Mouse (Mus musculus) embryonic facial prominence, embryonic 11.5 days (tissue): Measurements from ENCODE around the gene Tspan2. TPM values are rescaled to one million over a fixed set of nuclear protein-coding genes. Genes with fewer than 3 reads are reported as not detected.

Experiments used
- ATAC-seq: fragments of 200-750 bp; cut with Nextera tagmentation; replicated peaks from 2 replicates; pipeline ENCODE4 v1.8.0; 2017; ENCODE audit warnings: low read depth; ENCODE audit not compliant: insufficient number of reproducible peaks, low FRiP score, low TSS enrichment
- DNase-seq: peaks from one replicate; pipeline ENCODE4 v3.0.0-alpha.2; 2015; ENCODE audit warnings: low spot score
- H3K27ac ChIP-seq: fragments of 300-500 bp; sonication (generic); replicated peaks from 2 replicates; pipeline ENCODE4 v1.5.1; 2014; ENCODE audit warnings: mild to moderate bottlenecking, low read depth, low read length, control low read depth
- H3K27me3 ChIP-seq: fragments of 300-500 bp; sonication (generic); 2 replicates; pipeline ENCODE4 v1.6.1; 2014; ENCODE audit warnings: mild to moderate bottlenecking, low read length, moderate library complexity, mixed read lengths; ENCODE audit not compliant: control insufficient read depth, insufficient read depth
- H3K36me3 ChIP-seq: fragments of 300-500 bp; sonication (generic); replicated peaks from 2 replicates; pipeline ENCODE4 v1.6.1; 2014; ENCODE audit warnings: low read depth, mild to moderate bottlenecking, low read length, moderate library complexity, mixed read lengths; ENCODE audit not compliant: control insufficient read depth, insufficient read depth
- H3K4me1 ChIP-seq: fragments of 300-500 bp; sonication (generic); 2 replicates; pipeline ENCODE4 v1.6.1; 2014; ENCODE audit warnings: low read length, mixed read lengths; ENCODE audit not compliant: control insufficient read depth, insufficient read depth
- H3K4me2 ChIP-seq: fragments of 300-500 bp; sonication (generic); 2 replicates; pipeline ENCODE4 v1.6.1; 2014; ENCODE audit warnings: low read depth, mild to moderate bottlenecking, control low read depth, low read length, moderate library complexity
- H3K4me3 ChIP-seq: fragments of 300-500 bp; sonication (generic); 2 replicates; pipeline ENCODE4 v1.5.1; 2014; ENCODE audit warnings: low read depth, low read length, control low read depth
- H3K9ac ChIP-seq: fragments of 300-500 bp; sonication (generic); replicated peaks from 2 replicates; pipeline ENCODE4 v1.6.1; 2014; ENCODE audit warnings: mild to moderate bottlenecking, control low read depth, low read length
- H3K9me3 ChIP-seq: fragments of 300-500 bp; sonication (generic); replicated peaks from 2 replicates; pipeline ENCODE4 v1.6.1; 2016; ENCODE audit warnings: mild to moderate bottlenecking, low read length, inconsistent platforms, mixed read lengths; ENCODE audit not compliant: control insufficient read depth
- WGBS: fragments of 180-500 bp; shearing (Covaris S2); extraction: QIAGEN DNeasy Blood & Tissue Kit; methylation state at CpG from one replicate; pipeline ENCODE4 v1.1.7; 2014; 5-methylcytosine and 5-hydroxymethylcytosine counted together
- polyA plus RNA-seq: library from polyadenylated mRNA; unstranded; fragments of >200 nt; fragmentation: Nextera tagmentation; extraction: Ambion mirVana; gene quantifications from 2 replicates; pipeline ENCODE4 v1.2.1, GENCODE M21; 2014

Gene Tspan2
- polyA plus RNA-seq, 1 experiment from 2014 or later: 9.7 TPM

DNA sequence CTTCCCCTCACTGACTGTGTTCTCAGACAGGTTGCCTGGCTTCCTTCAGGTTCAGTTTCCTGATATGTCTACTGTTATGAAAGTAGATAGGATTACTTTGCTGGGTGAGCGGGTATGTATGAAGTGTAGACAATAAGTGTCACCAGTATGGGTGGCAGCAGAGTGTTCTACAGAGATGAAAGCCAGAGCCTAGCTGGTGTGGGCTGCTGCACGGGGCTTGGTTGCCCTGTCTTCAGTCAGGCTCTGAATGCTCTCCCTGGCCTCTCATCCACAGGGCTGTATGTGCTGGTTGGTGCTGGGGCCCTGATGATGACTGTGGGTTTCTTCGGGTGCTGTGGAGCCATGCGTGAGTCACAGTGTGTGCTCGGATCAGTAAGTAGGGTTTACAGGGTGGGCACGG, 22.7 kb downstream of the Tspan2 start:
- 87% methylated on average over 6 of the region's 6 CpGs for WGBS
- H3K36me3 ChIP-seq: no peaks in the 10 kb centered on the region; the same call in 1 of the 2 replicates
- no peaks in the 10 kb centered on the region for H3K9me3 ChIP-seq
- DNase-seq (no peak), ATAC-seq (no peak)
- no peaks in the 10 kb centered on the region for H3K4me1 ChIP-seq
- no peak overlapping the region for H3K4me2 ChIP-seq
- no peak overlapping the region for H3K27ac ChIP-seq
- no peaks in the 10 kb centered on the region for H3K27me3 ChIP-seq
- H3K9ac ChIP-seq: no peak overlapping the region
- no peak overlapping the region for H3K4me3 ChIP-seq

DNA sequence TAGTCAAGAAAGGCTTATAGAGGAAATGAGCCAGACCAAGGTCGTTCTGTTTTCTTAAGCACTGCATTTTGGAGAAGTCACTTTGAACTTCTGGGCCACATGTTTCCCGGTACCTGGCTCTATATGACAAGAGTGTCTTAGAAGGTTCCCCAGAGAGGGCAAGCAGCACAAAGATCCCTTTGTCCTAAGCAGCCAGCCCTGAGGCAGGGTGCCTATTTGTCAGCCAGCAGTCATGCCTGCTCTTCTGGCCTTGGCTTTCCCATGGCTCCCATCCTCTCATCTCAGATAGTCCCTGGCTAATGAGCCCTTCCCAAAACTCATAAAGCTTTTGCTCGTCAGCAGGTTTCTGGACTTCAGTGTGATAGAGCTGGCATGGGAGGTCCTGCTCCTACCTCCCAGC, 25.9 kb downstream of the Tspan2 start:
- H3K9ac ChIP-seq: no peak overlapping the region
- 58% methylated on average over 3 of the region's 3 CpGs for WGBS
- H3K4me3 ChIP-seq: no peak overlapping the region
- no peaks in the 10 kb centered on the region; the same call in 1 of the 2 replicates for H3K36me3 ChIP-seq
- no peaks in the 10 kb centered on the region for H3K9me3 ChIP-seq
- no peak overlapping the region for H3K27ac ChIP-seq
- no peak overlapping the region for H3K4me2 ChIP-seq
- ATAC-seq (no peak), DNase-seq (no peak)
- H3K27me3 ChIP-seq: no peaks in the 10 kb centered on the region
- no peaks in the 10 kb centered on the region for H3K4me1 ChIP-seq

DNA sequence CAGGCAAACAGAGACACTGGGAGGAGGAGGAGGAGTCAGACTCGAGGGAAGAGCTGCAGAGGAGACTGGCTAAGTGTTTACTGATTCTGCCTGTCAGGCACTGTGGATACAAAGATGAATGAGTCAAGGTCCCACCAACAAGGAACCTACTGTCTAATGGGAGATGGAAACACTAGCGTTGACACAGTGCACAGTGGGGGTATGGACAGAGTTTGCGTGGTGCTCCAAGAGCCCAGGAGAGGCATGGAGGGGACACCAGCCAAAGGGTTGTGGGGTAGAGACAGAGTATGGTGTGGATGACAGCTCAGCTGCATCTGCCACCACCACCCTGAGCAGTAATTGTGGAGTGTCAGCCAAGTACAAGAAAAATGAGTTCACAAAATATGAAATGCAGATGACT, 28.1 kb downstream of the Tspan2 start:
- no peak overlapping the region for H3K9ac ChIP-seq
- DNase-seq (no peak), ATAC-seq (no peak)
- H3K36me3 ChIP-seq: no peaks in the 10 kb centered on the region; the same call in 1 of the 2 replicates
- 41% methylated on average over 3 of the region's 3 CpGs for WGBS
- H3K4me2 ChIP-seq: no peak overlapping the region
- H3K9me3 ChIP-seq: no peaks in the 10 kb centered on the region
- no peaks in the 10 kb centered on the region for H3K4me1 ChIP-seq
- no peaks in the 10 kb centered on the region for H3K27me3 ChIP-seq
- no peak overlapping the region for H3K4me3 ChIP-seq
- no peak overlapping the region for H3K27ac ChIP-seq

DNA sequence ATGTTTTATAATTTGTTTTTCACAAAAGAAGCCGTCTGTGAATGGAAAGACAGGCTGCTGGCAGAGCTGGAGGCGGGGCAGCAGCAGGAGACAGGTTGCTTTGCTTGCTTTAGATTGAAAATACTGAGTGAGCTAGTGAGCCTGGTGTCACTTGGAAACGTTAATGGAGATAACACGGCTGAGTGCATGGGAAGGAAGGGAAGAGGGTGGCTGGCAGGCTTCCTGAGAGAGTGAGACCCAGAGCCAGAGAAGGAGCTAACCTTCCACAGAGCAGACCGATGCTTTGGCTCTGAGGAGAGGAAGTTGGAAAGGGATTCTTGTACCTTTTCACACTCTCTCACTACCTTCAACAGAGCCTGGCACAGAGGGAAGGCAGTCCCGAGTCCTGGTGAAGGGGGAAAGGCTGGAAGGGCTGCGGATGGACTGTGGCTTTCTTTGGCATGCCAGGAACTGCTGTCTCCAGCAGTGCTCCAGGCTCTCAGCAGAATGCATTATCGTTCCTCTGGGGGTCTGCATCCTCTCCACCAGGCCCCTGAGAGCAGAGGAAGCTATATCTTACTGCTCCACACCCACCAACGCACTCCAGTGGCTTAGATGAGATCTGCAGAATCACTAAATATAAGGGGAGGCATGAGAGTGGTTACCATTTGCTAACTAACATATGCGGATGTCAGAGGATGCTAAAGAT, 29.5 kb downstream of the Tspan2 start:
- Histone ChIP-seq H3K4me1 (no peaks in the 10 kb centered on the region), H3K9me3 (no peaks in the 10 kb centered on the region), H3K27ac (no peak overlapping the region), H3K36me3 (no peaks in the 10 kb centered on the region; the same call in 1 of the 2 replicates), H3K4me3 (no peak overlapping the region), H3K4me2 (no peak overlapping the region), H3K9ac (no peak overlapping the region), H3K27me3 (no peaks in the 10 kb centered on the region)
- WGBS: 45% methylated on average over 10 of the region's 10 CpGs
- DNase-seq: no peak
- no peak for ATAC-seq

DNA sequence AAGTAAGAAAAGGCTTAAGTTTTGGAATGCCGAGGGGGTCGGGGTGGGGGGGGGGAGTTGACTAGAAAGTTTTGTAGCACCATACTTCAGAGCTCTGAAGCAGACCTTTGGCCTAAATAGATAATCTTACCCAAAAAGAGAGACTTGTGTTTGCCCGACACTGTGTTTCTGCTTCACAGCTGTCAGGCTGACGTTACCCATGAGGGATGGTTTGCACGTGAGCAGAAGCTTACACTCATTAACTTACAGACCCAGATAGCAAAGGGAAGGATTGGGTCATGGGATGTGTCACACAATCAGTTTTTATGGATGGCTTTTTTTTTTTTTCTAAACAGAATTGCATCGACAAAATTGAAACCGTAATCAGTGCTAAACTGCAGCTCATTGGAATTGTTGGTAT, 30.5 kb downstream of the Tspan2 start:
- Histone ChIP-seq H3K9ac (no peak overlapping the region), H3K4me1 (no peaks in the 10 kb centered on the region), H3K4me2 (no peak overlapping the region), H3K4me3 (no peak overlapping the region), H3K27me3 (no peaks in the 10 kb centered on the region), H3K9me3 (no peaks in the 10 kb centered on the region), H3K27ac (no peak overlapping the region), H3K36me3 (no peaks in the 10 kb centered on the region)
- 65% methylated on average over 7 of the region's 7 CpGs for WGBS
- DNase-seq: no peak
- ATAC-seq: no peak

DNA sequence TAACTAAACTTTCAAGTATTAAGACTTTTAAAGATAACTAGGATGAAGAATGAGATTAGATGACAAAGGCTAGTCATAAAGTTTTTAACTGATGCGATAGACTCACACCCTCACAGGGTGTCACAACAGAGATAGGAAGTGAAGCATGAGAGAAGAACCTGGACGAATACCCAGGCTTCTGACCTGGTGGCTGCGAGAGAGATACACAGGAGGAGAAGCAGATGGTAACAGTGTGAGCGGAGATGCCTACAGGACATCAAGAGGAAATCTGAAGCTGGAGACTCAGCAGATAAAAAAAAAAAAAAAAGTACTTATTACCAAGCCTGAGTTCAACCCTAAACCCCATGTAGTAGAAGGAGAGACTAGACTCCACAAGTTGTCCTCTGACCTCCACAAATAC, 38.7 kb downstream of the Tspan2 start:
- Histone ChIP-seq H3K4me3 (no peak overlapping the region), H3K36me3 (no peaks in the 10 kb centered on the region), H3K9ac (no peak overlapping the region), H3K27me3 (no peaks in the 10 kb centered on the region), H3K27ac (no peak overlapping the region), H3K4me2 (no peak overlapping the region), H3K4me1 (no peaks in the 10 kb centered on the region), H3K9me3 (no peaks in the 10 kb centered on the region)
- DNase-seq: no peak
- 82% methylated on average over 4 of the region's 4 CpGs for WGBS
- ATAC-seq: no peak

DNA sequence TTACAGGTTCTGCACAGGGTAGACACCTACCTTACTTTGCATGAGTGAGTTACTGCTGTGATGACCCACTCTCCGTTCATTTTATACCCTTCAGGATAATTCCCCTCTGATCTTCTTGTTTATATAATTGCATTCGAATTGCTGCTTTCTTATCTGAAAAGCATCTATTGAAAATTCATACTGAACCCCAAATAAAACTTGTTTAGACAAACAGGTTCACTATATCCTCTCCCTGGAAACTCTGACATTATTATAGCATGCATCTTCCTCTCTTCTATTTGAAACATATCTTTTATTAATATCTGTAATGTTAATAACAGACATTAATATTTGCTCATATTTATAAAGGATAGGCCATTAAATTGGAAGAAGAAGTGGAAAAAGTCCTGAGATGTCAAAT, 48.3 kb downstream of the Tspan2 start, which contains the start of gene Tshb:
TSS of gene Tshb (minus strand) at position 101 of the 400 bp plus-strand sequence.
- Histone ChIP-seq H3K4me3 (no peak within 1 kb of the TSS), H3K9ac (no peak within 1 kb of the TSS), H3K27ac (no peak within 1 kb of the TSS), H3K4me2 (no peak within 1 kb of the TSS), H3K36me3 (no peaks in the 10 kb centered on the region), H3K27me3 (no peaks in the 10 kb centered on the region), H3K9me3 (no peaks in the 10 kb centered on the region), H3K4me1 (no peaks in the 10 kb centered on the region)
- ATAC-seq (no peak), DNase-seq (no peak)
- WGBS: 76% methylated on average over 2 of the region's 2 CpGs

DNA sequence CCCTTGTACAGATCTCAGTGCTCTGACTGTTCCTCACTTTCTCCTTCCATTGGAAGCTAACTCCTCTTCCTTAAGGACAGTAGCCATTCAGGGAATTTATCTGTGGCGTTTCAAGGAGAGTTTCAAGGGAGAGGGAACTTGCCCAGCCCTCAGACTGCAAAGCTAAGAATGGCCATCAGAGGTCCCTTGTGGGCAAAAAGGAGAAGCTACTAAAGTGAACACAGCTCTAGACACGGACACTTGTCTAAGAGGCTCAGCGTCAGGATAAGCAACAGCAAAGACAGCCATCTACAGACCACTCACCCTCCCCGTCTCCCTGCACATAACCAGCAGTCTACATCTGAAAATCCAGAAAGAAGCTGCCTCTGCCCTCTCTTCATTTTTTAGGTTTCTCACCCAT, 53.0 kb downstream of the Tspan2 start:
- no peak overlapping the region for H3K4me3 ChIP-seq
- no peak for DNase-seq

More for the DNA sequence above, 53.0 kb downstream of the Tspan2 start:
- Histone ChIP-seq H3K9ac (no peak overlapping the region), H3K4me1 (no peaks in the 10 kb centered on the region), H3K36me3 (no peaks in the 10 kb centered on the region), H3K9me3 (no peaks in the 10 kb centered on the region), H3K27me3 (no peaks in the 10 kb centered on the region), H3K27ac (no peak overlapping the region), H3K4me2 (no peak overlapping the region)
- ATAC-seq: no peak
- 42% methylated on average over 4 of the region's 4 CpGs for WGBS
